Mouse (Mus musculus) T-helper 17 cell (primary cell): ENCODE results near the gene Erbin.

ENCODE experiments used
- in situ Hi-C, 2 experiments: fragments of 300-600 bp; cut with MboI, MseI; formaldehyde crosslinking; loops; 1 replicate in 1 of 2; 2 replicates in 1 of 2; pipeline ENCODE4 v1.15.1; 2025; ENCODE audit warnings: high pct_unique_total_duplicates in 2 of 2

Gene Erbin

DNA sequence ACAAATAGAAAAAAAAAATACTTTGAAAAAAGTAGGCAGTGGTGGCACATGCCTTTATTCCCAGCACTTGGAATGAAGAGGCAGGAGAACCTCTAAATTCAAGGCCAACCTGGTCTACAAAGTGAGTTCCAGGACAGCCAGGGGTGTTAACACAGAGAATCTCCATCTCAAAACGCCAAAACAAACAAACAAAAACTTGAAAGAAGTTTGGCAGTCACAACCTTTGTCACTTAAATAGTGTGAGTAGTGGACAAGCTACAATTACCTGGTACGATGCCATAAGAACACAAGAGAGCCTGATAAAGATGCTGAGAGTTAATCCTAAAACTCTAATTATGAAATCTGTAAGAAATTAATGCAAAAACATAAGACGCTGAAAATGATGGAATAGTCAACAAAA lies 8.0 kb downstream of the Erbin start:
- in situ Hi-C loops = no loop called here

DNA sequence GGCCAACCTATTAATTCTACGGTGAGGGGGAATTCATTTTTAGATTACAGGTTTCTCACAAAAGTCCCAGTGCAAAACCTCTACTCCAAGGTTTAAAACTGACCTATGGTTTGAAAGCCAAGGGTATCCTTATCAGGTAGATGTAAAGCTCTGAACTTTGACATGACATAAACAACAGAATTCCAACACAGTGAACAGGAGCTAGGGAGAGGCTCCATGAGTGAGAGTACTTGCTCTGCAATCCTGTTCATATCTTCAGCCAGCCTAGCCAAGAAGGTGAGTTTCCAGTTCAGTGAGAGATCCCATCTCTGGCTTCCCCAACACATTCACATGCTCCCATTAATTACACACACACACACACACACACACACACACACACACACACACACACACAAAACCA lies 9.7 kb downstream of the Erbin start:
- in situ Hi-C loops = no loop called here

GRCm38 (mm10) chr13:103909894-103910293 lies 10.4 kb downstream of the Erbin start:
- in situ Hi-C loops = no loop called here

DNA sequence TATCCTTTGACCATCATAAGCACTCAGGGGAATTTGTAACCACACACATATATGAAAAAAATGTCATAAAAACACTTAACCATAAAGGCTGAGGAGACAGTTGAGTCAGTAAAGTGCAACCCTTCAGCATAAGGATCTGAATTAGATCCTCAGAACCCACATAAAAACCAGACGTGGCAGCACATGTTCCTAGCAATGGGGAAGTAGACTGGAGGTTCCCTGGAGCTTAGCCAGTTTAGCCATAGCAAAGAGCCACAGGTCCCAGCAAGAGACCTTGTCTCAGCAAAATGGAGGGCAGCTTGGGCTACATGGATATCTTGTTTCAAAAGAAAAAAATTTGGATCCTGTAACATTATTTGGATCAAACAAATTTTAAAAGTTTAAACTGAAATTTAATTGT lies 20.3 kb downstream of the Erbin start:
- in situ Hi-C loops = no loop called here

- in situ Hi-C loops = loop anchor here in 1 of 2 experiments (5.0 kb wide), 1 partner anchor 75 kb away; no protein-coding TSS in a partner anchor
Measured at GRCm38 (mm10) chr13:103897606-103898005, 22.7 kb downstream of the Erbin start.

DNA sequence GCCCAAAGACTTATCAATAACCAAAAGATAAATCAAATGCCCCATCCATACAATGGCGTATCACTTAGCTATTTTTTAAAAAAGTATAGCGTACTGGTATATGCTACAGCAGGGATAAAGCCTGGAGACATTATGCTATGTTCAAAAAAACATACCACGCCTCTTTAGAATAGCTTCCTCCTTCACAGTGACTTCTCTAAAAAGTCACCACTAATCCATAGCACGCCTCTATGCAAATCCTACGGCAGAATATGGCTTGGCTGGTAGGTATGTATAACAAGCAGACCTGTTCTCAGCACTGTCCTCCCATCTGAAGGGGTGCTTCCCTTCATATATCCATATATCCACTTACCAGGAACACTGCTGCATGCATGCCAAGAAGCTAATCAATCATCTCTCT lies 27.2 kb downstream of the Erbin start:
- in situ Hi-C loops = no loop called here

DNA sequence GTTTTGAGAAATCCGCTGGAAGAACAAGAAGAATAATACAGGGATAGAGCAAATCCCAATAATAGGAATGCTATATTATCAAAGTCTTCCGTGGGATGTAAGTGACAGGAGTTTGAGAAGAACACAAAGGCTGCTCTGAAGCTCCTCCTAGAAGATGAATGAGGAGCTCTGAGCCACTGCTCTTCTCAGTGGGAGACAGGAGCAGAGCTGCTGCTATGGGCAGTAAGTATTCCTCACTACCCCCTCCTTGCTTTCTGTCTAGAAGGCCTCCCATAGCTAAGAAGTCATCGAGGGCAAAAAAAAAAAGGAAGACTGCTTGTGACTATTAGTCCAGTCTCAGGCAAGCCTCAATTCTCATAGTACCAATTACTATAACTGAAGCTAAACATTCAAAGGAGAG lies 30.3 kb downstream of the Erbin start:
- in situ Hi-C loops = no loop called here

DNA sequence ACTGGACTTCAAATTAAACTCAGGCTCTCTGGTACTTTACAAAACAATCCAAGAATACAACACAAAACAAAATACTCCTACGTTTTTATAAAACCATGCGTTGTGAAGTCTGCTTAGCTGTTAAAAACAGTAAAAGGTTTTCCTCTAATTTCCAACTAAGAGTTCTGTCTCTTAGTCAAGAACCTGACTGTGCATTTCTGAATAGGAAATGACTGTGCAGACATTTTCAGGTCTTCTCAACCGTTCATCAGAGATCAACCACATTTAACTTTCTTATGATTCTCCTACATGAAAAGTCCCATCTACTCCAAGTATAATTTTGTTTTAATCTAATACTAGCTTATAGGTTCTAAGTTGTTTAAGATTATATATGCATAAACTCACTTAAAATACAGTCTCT lies 33.8 kb downstream of the Erbin start:
- in situ Hi-C loops = no loop called here

- in situ Hi-C loops = no loop called here
Measured at GRCm38 (mm10) chr13:103881200-103881599, 39.1 kb downstream of the Erbin start.

GRCm38 (mm10) chr13:103876743-103877142 lies 43.6 kb downstream of the Erbin start:
- in situ Hi-C loops = no loop called here

- in situ Hi-C loops = no loop called here
Measured at GRCm38 (mm10) chr13:103875823-103876514, 44.3 kb downstream of the Erbin start.

- in situ Hi-C loops = no loop called here
Measured at GRCm38 (mm10) chr13:103870786-103871185, 49.5 kb downstream of the Erbin start.

DNA sequence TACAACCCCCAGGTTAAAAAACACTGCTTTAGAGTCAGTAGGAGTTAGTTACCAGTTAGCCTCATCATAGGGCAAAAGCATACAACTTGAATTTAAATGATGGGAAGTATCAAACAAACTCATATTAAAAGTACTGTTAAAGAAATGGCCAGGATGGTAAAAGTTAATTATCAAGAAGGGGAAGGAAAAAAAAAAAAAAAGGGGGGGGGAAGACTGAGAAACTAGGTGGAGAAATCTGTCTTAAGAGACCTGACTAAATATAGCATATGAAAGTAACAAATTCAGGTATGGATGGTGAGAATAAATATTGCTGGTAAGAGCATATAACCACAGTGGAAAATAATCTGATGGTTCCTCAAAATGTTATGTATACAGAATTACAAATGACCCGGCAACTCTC lies 50.2 kb downstream of the Erbin start:
- in situ Hi-C loops = no loop called here

- in situ Hi-C loops = no loop called here
Measured at GRCm38 (mm10) chr13:103868875-103869274, 51.4 kb downstream of the Erbin start.

DNA sequence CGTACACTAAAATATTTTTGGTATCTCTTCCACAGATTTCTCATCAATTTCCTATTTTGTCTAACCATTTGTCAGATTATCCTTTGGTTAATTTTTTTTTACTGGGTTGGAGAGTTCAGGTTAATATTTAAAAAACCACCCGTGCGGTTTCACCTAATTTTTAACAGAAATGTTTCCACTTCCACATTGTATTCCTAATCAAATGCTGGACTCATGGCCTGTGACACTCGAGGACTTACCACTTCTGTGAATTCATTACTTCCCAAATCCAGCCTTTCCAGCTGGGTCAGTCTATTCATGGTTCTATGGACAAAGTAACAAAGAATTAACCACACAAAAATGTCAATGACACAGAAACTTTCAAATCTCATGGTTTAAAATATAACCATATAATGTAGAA lies 58.3 kb downstream of the Erbin start:
- in situ Hi-C loops = no loop called here

DNA sequence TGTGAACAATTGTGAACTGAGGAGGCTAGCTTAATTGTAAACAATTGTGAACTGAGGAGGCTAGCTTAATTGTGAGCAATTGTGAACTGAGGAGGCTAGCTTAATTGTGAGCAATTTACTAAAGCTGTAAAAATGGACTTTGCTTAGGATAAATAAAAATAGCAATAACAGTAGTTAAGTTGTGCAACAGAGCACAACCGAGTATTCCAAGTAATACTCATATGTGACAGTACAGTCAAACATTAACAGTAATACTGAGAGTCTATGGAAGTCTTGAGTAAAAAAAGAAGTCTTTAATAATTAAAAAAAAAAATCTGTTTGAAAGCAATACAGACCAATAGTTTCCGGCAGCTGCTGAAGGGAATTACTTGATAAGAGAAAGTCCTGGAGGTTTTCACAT lies 61.3 kb downstream of the Erbin start:
- in situ Hi-C loops = no loop called here

GRCm38 (mm10) chr13:103847614-103848013 lies 72.7 kb downstream of the Erbin start:
- in situ Hi-C loops = no loop called here

DNA sequence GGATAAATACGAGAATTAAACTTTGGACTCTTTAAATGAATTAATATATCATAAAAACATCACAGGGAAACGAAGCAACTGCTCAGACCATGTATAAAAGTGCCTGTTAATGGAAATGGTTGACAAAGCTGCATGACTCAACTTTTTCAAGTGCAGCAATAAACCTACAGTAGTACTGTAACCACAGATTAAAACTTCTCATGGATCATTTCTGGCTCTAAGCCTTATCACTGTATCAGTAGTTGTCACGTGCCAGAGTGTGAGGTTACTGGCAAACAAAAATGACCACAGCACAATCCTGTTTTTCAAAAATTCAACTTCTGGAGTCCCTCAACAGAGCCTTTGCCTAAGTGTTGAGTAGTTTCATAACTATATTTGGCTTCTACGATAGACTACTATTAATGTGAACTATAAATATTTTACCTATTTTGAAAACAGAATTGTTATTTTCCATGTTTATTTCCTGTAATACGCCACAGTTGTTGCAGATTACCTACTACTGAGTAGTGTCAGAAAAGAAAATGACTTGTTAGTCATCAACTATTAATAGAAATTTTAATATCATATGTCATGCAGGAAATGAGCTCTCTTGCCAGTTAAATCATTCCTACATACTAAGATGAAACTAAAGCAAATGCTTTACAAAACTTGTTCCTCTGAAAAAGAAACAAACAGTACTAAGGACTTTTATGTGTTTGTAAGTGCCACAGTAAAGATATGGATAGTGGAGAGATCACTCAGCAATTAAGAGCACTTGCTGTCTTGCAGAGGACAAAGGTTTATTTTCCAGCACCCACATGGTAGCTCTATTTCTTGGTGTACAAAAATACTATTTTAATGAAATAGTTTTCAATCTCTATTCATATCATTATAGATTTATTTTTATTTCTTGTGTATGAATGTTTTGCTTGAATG lies 78.8 kb downstream of the Erbin start:
- in situ Hi-C loops = no loop called here

- in situ Hi-C loops = loop anchor here in 1 of 2 experiments (10.0 kb wide), 1 partner anchor 246 kb away; no protein-coding TSS in a partner anchor
Measured at GRCm38 (mm10) chr13:103838619-103839018, 81.7 kb downstream of the Erbin start.

DNA sequence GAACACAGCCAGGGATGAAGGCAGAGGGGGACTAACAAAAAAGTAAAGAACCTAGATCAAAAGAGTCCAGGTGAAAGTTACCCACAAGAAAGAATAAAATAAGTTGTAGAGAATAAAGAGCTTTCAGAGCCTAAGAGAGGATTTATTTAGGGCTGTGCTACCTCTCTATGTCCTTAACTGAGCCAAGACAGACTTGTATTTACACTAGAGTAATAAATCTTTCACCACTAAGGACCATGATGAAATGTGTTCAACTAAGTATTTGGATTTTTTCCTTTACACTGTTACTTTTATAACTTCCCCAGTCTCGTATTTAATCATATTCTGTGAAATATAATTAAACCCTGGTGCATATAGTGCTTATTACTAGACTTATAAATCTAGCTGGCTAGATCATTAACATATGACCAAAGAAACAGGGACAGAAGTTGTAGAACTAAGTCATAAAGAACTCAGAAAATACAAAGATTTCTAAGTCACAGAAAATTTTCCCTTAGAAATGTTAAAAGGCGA lies 90.6 kb downstream of the Erbin start:
- in situ Hi-C loops = loop anchor here in 1 of 2 experiments (10.0 kb wide), 2 partner anchors 255 to 1225 kb away; no protein-coding TSS in a partner anchor

GRCm38 (mm10) chr13:103822270-103822669 lies 98.0 kb downstream of the Erbin start:
- in situ Hi-C loops = loop anchor here in 1 of 2 experiments (10.0 kb wide), 1 partner anchor 1217 kb away; no protein-coding TSS in a partner anchor

DNA sequence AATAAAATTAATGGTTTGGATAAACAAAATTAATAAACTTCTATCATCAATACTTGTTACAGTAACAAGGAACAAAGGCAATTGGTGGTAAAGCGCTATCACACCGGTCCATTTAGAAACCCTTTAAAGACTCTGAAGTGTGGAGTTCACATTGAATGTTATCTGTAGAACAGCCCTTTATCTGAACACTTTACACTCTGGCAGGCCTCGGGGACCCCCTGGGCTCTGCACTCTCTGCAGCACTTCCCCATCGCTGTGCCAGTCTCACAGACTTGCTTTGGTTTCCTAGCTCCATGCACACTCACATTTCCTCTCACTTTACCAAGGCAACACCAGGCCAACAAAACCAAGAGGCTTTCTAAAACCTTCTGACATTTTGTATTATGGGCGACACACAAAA lies 100.9 kb downstream of the Erbin start:
- in situ Hi-C loops = no loop called here
